Mouse (Mus musculus): ENCODE data around the gene Stat5a. TPM values are rescaled to one million over a fixed set of nuclear protein-coding genes. Genes with fewer than 3 reads are reported as not detected.

The Stat5a gene
- total RNA-seq (2021) = 10 to 100 TPM; 17.2 to 23.0 TPM
- long read RNA-seq, experiment 1, transcript Stat5a-201 (20 exons, 3,888 nt) = major isoform, 7 of 18 reads
- long read RNA-seq, experiment 1, partial matches to known transcripts = 5 of 18 reads
- long read RNA-seq, experiment 1, other reads (novel, unspliced or antisense) = 4 of 18 reads
- long read RNA-seq, experiment 2, partial matches to known transcripts = 8 of 13 reads
- long read RNA-seq, experiment 2, other reads (novel, unspliced or antisense) = 0 of 13 reads

- peak; percentile 85 to 92 for DNase-seq
Measured at GRCm38 (mm10) chr11:100858935-100859578, at the start of gene Stat5a. Gene Stat5a (plus strand): TSS chr11:100859351.

- DNase-seq = peak in 1 of 2 experiments; percentile 57
Measured at GRCm38 (mm10) chr11:100810516-100810915, 48.6 kb upstream of the Stat5a start.

GRCm38 (mm10) chr11:100811132-100811531 lies 48.0 kb upstream of the Stat5a start:
- no peak for DNase-seq

GRCm38 (mm10) chr11:100814498-100814897 lies 44.7 kb upstream of the Stat5a start:
- peak; percentile 81 to 87 for DNase-seq

GRCm38 (mm10) chr11:100816342-100816741 lies 42.8 kb upstream of the Stat5a start:
- no peak for DNase-seq

- no peak for DNase-seq
Measured at GRCm38 (mm10) chr11:100816801-100817200, 42.4 kb upstream of the Stat5a start.

GRCm38 (mm10) chr11:100817311-100817710 lies 41.8 kb upstream of the Stat5a start:
- DNase-seq = no peak

GRCm38 (mm10) chr11:100818359-100819012 lies 40.7 kb upstream of the Stat5a start:
- no peak for DNase-seq

GRCm38 (mm10) chr11:100819048-100819447 lies 40.1 kb upstream of the Stat5a start:
- no peak for DNase-seq

- no peak for DNase-seq
Measured at GRCm38 (mm10) chr11:100819626-100820025, 39.5 kb upstream of the Stat5a start.

GRCm38 (mm10) chr11:100820047-100820446 lies 39.1 kb upstream of the Stat5a start:
- DNase-seq = no peak

- DNase-seq = no peak
Measured at GRCm38 (mm10) chr11:100821605-100822220, 37.4 kb upstream of the Stat5a start.

- peak; percentile 78 to 88 for DNase-seq
Measured at GRCm38 (mm10) chr11:100822365-100822764, 36.8 kb upstream of the Stat5a start.

GRCm38 (mm10) chr11:100823543-100824313 lies 35.4 kb upstream of the Stat5a start:
- DNase-seq = no peak

GRCm38 (mm10) chr11:100824496-100824895 lies 34.7 kb upstream of the Stat5a start:
- DNase-seq = no peak

- no peak for DNase-seq
Measured at GRCm38 (mm10) chr11:100825451-100825850, 33.7 kb upstream of the Stat5a start.

GRCm38 (mm10) chr11:100826161-100826866 lies 32.8 kb upstream of the Stat5a start:
- DNase-seq = peak; percentile 57 to 58

- DNase-seq = peak; percentile 61 to 67
Measured at GRCm38 (mm10) chr11:100828676-100829151, 30.4 kb upstream of the Stat5a start.

GRCm38 (mm10) chr11:100829691-100830090 lies 29.5 kb upstream of the Stat5a start:
- DNase-seq = no peak

- DNase-seq = no peak
Measured at GRCm38 (mm10) chr11:100831396-100831795, 27.8 kb upstream of the Stat5a start.

GRCm38 (mm10) chr11:100833466-100833865 lies 25.7 kb upstream of the Stat5a start:
- no peak for DNase-seq
